Mouse (Mus musculus) heart, embryonic 10.5 days (tissue): Measurements from ENCODE around the gene Acadvl. TPM values are rescaled to one million over a fixed set of nuclear protein-coding genes. Genes with fewer than 3 reads are reported as not detected.
A peak's percentile ranks its signal among the peaks of the same experiment; 100 is the strongest.
"Not testable (repeated sequence)": the region's sequence is repeated elsewhere in the genome, so short reads cannot be mapped to it uniquely, and the experiment has no call there.

Experiments used
- DNase-seq: peaks from one replicate; pipeline ENCODE4 v3.0.0-alpha.2; 2017; ENCODE audit warnings: low spot score
- H3K27ac ChIP-seq: fragments of 300-500 bp; sonication (generic); 2 replicates; pipeline ENCODE4 v1.5.1; 2016; ENCODE audit warnings: mild to moderate bottlenecking
- H3K27me3 ChIP-seq: fragments of 300-500 bp; sonication (generic); 2 replicates; pipeline ENCODE4 v1.6.1; 2016; ENCODE audit warnings: mild to moderate bottlenecking; ENCODE audit not compliant: poor library complexity, insufficient read depth, severe bottlenecking
- H3K36me3 ChIP-seq: fragments of 300-500 bp; sonication (generic); 2 replicates; pipeline ENCODE4 v1.6.1; 2016; ENCODE audit warnings: mild to moderate bottlenecking, moderate library complexity
- H3K4me1 ChIP-seq: fragments of 300-500 bp; sonication (generic); 2 replicates; pipeline ENCODE4 v1.6.1; 2016; ENCODE audit warnings: mild to moderate bottlenecking
- H3K4me3 ChIP-seq: fragments of 300-500 bp; sonication (generic); 2 replicates; pipeline ENCODE4 v1.5.1; 2016; ENCODE audit warnings: mild to moderate bottlenecking, moderate library complexity
- H3K9me3 ChIP-seq: fragments of 300-500 bp; sonication (generic); 2 replicates; pipeline ENCODE4 v1.6.1; 2016; ENCODE audit warnings: mild to moderate bottlenecking, moderate library complexity
- WGBS: fragments of 180-500 bp; shearing (Covaris S2); methylation state at CpG from one replicate; pipeline ENCODE4 v1.1.7; 2016; 5-methylcytosine and 5-hydroxymethylcytosine counted together
- polyA plus RNA-seq: library from polyadenylated mRNA; unstranded; fragments of >200 nt; fragmentation: Nextera tagmentation; extraction: Ambion mirVana; gene quantifications from 2 replicates; pipeline ENCODE4 v1.2.1, GENCODE M21; 2016

The Acadvl gene
- polyA plus RNA-seq, 1 experiment from 2014 or later: 79.1 TPM

DNA sequence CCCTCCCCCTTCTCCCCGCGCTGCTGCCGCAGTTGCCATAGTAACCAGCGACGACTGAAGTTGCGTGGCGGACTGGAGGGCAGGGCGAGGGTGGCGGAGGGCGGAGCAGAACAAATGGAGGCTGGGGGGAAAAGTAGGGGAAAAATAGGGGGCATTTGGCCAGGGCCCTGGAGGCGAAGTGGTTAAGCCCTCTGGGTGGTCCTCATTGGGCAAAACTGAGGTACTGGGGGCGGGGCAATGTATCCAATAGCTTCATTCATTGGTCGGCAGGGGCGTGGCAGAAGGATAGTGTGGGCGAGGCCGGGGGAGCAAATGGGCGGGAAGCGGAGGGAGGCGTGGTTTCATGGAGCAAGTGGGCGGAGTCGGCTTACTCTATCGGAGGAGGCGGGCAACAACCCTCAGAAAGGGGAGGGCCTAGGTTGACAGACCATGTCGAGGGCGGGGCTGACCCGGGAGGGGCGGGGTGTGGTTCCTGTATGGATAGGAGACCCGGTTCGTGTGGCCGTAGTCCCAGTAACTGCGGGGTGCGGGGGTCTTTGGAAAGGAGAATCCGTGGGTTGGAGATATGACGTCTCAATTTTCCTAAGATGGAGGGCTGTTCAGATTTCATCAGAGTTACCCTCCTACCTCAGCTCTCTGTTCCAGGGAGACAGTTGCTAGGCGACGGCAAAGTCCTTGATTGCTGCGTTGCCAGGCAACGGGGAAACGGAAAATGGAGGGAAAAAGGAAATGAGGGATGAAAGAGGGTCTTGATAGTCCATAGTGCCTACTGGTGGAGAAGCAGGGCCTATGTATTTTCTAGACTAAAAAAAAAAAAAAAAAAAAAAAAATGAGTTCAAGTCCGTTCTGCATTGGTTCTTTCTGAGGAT lies 6.3 kb upstream of the Acadvl start:
- H3K36me3 ChIP-seq: no peaks in the 10 kb centered on the region
- peak overlapping the region; percentile 93 for H3K27ac ChIP-seq
- H3K4me1 ChIP-seq: peaks cover 79% of the 10 kb centered on the region
- 3% methylated on average over 40 of the region's 40 CpGs for WGBS
- no peaks in the 10 kb centered on the region for H3K9me3 ChIP-seq
- peak overlapping the region; percentile 72 for H3K4me3 ChIP-seq
- peak; percentile 99 for DNase-seq
- H3K27me3 ChIP-seq: 0 out of 2 replicates have a peak, but pooled peaks cover under 1% of the 10 kb centered on the region

DNA sequence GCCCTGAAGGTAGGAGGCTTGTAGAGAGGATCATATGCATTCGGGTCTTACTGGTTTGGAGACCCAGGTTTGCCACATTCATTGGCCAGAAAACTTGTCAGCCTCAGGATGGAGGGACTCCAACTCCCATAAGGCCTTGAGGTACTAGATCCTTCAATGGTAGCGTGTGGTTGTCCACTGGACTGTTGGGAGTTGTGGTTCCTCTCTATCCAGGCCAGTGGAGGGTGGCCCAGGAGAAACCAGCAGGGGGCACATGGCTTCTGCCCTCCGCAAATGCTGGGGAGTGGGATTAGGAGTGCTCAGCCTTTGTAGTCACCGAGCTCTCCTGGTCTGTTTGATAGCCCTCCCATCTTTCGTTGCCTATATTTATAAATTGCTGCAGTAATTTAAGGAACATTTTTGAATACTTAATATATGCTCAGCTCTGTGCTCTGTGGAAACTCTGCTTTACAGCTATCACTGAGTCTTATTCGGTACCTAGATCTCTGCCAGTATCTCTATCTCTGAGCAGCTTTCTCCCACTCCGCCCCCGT lies 5.6 kb upstream of the Acadvl start:
- H3K36me3 ChIP-seq: no peaks in the 10 kb centered on the region
- DNase-seq: peak; percentile 94
- H3K4me3 ChIP-seq: peak overlapping the region; percentile 72
- H3K9me3 ChIP-seq: no peaks in the 10 kb centered on the region
- peaks cover 72% of the 10 kb centered on the region for H3K4me1 ChIP-seq
- H3K27me3 ChIP-seq: no peaks in the 10 kb centered on the region
- H3K27ac ChIP-seq: peak overlapping the region; percentile 93
- under 1% methylated on average over 8 of the region's 8 CpGs for WGBS

DNA sequence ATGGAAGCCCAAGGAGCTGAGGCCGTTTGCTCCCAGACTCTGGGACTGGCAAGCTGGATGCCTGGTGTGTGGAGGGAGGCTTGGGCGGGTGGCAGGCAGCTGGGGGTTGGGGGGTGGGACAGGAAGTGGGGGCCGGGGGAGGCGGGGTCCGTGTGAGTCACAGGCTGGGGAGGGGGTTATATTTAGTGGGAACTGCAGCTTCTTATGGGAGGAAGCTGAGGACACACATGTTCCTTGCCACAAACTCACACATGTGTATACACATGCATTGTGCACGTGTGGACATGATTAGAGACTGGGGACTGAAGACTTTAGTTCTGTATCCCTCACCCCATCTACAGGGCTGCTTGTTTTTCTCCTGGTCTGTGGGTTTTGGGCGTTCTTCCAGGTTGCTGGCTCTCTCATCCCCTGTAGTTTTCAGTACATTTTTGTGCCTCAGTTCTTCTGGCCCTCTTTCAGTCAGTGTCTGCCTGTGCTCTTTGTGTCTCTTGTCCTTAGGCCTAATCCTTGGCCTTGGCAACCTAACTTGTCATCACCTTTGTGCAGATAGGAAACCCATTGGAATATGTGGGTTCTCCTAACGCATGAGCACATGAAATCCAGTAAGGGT lies 4.9 kb upstream of the Acadvl start:
- 20% methylated on average over 8 of the region's 8 CpGs for WGBS
- Histone ChIP-seq H3K9me3 (no peaks in the 10 kb centered on the region), H3K36me3 (no peaks in the 10 kb centered on the region), H3K4me3 (peak overlapping the region; percentile 72), H3K27ac (peak overlapping the region; percentile 93), H3K4me1 (peaks cover 67% of the 10 kb centered on the region), H3K27me3 (no peaks in the 10 kb centered on the region)
- DNase-seq: no peak

DNA sequence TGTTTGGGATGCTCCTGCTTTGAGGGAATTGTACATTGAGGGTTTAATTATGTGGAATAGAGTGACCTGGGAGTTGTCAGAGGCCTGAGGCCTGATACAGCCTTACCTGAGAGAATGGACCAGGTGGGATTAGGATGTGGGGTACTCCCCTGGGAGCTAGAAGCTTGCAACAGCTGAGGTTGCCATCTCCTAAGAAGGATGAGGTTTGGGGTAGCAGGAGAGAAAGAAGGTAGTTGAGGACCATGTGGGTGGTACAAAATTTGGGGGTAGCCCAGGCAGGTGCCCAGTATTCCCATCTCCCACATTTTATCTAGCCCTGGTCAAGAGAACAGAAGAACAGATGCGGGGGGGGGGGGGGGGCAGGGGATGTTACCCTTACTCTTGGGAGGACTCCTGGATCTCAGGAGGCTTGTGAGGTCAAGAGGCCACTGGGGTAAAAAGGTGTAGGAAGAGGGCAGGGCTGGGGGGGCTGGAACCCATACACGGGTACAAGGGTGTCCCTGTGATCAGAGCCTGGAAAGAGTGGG lies 4.3 kb upstream of the Acadvl start:
- Histone ChIP-seq H3K9me3 (no peaks in the 10 kb centered on the region), H3K27ac (peak overlapping the region; percentile 93), H3K4me1 (peaks cover 70% of the 10 kb centered on the region), H3K36me3 (no peaks in the 10 kb centered on the region), H3K27me3 (no peaks in the 10 kb centered on the region), H3K4me3 (peak overlapping the region; percentile 72)
- WGBS: 21% methylated on average over 2 of the region's 2 CpGs
- DNase-seq: no peak

DNA sequence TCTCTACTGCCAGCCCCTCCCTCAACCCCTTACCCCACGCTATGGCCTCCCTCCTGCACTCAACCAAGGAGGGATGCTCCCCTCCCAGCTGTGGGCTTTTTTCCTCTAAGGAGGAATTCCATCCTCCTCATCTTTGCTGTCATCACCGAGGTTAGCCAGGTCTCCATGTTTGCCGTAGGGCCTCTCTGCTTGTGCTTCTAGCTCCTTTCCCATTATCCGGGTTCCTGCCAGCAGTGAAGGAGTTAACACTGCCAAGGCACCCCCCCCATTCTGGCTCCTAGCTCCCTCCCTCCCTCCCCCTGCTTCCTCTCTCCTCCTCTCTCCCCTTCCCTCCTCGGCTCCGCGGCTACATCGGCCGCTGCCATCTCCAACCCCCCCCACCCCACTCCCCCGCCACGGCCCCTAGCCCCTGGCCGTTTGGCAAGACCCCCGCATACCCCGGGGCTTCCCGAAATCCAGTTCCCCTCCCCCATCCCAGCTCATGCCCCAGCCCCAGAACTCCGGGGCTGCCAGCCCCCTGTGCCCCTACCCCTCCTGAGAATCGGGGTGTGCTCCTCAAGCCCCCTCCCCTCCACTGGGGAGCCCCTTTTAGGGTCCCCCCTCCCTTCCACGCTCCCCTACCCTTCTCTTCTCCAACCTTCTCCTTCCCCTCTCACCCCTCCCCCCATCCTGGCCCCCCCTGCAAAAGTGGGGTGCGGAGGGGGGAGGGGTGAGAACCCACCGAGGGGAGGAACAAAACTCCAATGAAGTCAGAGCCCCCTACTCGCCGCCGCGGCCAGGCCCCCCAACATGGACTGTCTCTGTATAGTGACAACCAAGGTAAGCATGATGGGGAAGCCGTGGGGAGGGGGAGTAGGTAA lies 3.1 kb upstream of the Acadvl start:
- DNase-seq: no peak
- 2% methylated on average over 21 of the region's 25 CpGs for WGBS
- Histone ChIP-seq H3K27ac (peak overlapping the region; percentile 93), H3K27me3 (no peaks in the 10 kb centered on the region), H3K4me3 (peak overlapping the region; percentile 72), H3K4me1 (peaks cover 66% of the 10 kb centered on the region), H3K36me3 (peaks cover 2% of the 10 kb centered on the region), H3K9me3 (no peaks in the 10 kb centered on the region)

DNA sequence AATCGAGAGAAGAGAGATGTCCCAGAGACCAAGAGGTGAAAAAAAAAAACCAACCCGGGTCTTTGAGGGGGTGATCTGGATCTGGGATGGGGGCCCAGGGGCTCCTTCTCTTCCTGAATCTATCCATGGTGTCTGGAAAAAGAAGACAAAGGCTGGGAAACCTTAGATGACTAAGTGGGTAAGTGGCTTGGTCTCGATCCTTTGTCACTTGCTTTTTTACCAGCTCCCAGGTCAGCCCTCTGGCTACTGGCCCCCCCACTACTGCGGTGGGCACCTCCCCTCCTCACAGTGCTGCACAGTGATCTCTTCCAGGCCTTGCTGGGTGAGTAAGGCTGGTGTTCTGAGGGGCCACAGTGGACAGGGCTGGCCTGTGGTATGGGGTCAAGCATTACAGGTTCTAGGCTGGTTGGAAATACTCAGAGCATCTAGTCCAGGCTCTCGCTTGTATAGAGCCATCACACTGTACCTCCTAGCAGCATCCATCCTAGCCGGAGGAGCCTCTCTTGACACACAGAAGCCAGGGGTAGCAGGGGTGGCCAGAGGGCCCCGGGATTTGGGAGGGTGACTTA lies 2.1 kb upstream of the Acadvl start:
- H3K9me3 ChIP-seq: no peaks in the 10 kb centered on the region
- 41% methylated on average over 7 of the region's 7 CpGs for WGBS
- H3K4me1 ChIP-seq: peaks cover 59% of the 10 kb centered on the region
- H3K27ac ChIP-seq: peak overlapping the region; percentile 93
- no peak for DNase-seq
- peaks cover 12% of the 10 kb centered on the region for H3K36me3 ChIP-seq
- no peaks in the 10 kb centered on the region for H3K27me3 ChIP-seq
- H3K4me3 ChIP-seq: peak overlapping the region; percentile 72

DNA sequence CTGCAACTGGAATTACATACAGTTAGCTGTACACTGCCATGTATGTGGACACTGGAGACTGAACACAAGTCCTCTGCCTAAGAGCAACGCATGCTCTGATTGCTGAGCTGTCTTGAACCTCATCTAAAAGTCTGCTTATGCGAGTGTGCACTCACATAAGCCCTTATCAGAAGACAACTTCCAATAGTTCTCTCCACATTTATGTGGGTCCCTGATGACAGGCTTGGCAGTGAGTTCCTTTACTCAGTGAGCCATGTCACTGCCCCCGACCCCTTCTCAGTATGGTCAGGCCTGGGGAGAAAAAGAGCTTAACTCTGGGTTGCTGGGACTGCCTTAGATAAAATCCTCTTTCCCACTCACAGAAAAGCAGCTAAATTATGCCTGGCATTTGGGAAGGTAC lies 1.5 kb upstream of the Acadvl start, which contains the start of gene Dlg4:
Gene Dlg4, plus strand, starts transcription at position 274 of the 400 bp plus-strand sequence.
- DNase-seq: no peak

DNA sequence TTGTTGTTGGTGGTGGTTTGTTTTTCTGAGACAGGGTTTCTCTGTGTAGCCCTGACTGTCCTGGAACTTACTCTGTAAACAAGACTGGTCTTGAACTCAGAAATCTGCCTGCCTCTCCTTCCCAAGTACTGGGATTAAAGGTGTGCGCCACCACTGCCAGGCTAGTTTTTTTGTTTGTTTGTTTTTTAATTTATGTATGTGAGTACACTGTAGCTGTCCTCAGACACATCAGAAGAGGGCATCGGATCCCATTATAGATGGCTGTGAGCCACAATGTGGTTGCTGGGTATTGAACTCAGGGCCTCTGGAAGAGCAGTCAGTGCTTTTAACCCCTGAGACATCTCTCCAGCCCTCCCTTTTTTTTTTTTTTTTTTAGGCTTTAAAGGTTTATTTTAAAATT lies 966 bp upstream of the Acadvl start:
- not testable (repeated sequence) for H3K4me3 ChIP-seq, H3K9me3 ChIP-seq, H3K27ac ChIP-seq, DNase-seq, H3K27me3 ChIP-seq
- Histone ChIP-seq H3K36me3 (peaks cover 23% of the 10 kb centered on the region), H3K4me1 (peaks cover 51% of the 10 kb centered on the region)
- WGBS: 84% methylated on average over 2 of the region's 2 CpGs

More for the DNA sequence above, 1.5 kb upstream of the Acadvl start, which contains the start of gene Dlg4:
- Histone ChIP-seq H3K27ac (peak within 1 kb of the TSS; percentile 93), H3K27me3 (no peaks in the 10 kb centered on the region), H3K9me3 (no peaks in the 10 kb centered on the region), H3K36me3 (peaks cover 18% of the 10 kb centered on the region), H3K4me3 (peak within 1 kb of the TSS; percentile 77), H3K4me1 (peaks cover 56% of the 10 kb centered on the region)
- WGBS: 76% methylated on average over 3 of the region's 3 CpGs

DNA sequence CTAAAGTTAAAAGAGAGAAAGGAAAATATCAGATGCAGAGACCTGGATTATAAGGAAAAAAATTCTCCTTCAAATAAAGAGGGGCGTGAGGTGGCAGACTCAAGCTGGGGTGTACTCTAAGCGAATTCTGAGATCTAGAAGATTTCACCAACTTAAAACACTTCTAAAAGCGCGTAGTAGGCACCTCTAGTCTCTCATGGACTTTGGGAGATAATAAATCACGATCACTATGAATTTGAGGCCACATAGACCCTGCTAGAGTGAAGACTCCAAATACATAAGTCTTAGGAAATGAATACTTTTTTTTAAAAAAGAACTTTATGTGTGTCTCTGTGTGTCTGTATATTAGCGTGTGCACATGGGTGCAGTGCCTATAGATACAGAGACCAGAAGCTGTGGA lies 466 bp upstream of the Acadvl start:
- Histone ChIP-seq H3K9me3 (no peaks in the 10 kb centered on the region), H3K27ac (no peak overlapping the region), H3K27me3 (no peaks in the 10 kb centered on the region), H3K36me3 (peaks cover 28% of the 10 kb centered on the region), H3K4me1 (peaks cover 49% of the 10 kb centered on the region), H3K4me3 (peak overlapping the region; percentile 77)
- 63% methylated on average over 6 of the region's 6 CpGs for WGBS
- DNase-seq: no peak

DNA sequence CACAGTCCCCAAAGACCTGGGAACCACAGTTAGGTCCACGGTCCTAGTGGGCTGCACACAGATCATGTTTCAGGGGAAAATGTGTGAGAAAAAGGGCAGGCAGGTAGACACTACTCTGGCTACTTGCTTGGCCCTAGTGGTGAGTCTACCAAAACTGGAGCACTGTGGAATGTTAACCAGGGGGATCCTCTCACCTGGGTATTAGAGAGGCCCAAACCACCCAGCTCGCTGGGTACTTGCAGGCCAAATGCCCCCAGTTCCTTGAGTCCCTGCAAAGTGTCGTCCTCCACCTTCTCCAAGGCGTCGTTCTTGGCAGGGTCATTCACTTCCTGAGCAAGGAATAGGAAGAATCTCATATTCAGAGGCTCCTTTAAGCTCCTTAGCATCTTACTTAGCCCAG lies 1.2 kb downstream of the Acadvl start:
- H3K9me3 ChIP-seq: no peaks in the 10 kb centered on the region
- no peak overlapping the region for H3K4me3 ChIP-seq
- H3K27ac ChIP-seq: no peak overlapping the region
- 52% methylated on average over 5 of the region's 5 CpGs for WGBS
- no peak for DNase-seq
- peaks cover 32% of the 10 kb centered on the region for H3K4me1 ChIP-seq
- no peaks in the 10 kb centered on the region for H3K27me3 ChIP-seq
- peaks cover 45% of the 10 kb centered on the region for H3K36me3 ChIP-seq

DNA sequence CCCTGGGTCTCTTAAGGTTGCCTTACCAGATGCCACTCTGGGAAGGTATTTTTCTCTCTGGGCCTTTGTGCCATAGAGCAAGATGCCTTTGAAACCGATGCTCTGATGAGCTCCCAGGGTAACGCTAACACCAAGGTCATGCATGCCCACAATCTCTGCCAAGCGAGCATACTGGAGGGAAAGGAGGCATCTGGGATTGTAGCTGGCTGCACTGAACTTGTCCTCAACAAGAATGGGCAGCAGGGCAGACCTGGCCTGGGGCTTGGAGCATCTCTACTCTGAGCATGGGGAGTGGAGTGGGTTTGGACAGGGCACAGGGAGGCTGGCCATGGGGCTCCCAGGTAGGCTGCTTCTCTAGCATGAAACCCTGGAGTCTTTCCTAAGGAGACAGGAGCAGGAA lies 1.8 kb downstream of the Acadvl start:
- H3K4me3 ChIP-seq: no peak overlapping the region
- H3K27me3 ChIP-seq: no peaks in the 10 kb centered on the region
- WGBS: 85% methylated on average over 3 of the region's 3 CpGs
- H3K9me3 ChIP-seq: no peaks in the 10 kb centered on the region
- H3K36me3 ChIP-seq: peaks cover 51% of the 10 kb centered on the region
- H3K27ac ChIP-seq: no peak overlapping the region
- H3K4me1 ChIP-seq: peaks cover 26% of the 10 kb centered on the region
- no peak for DNase-seq

DNA sequence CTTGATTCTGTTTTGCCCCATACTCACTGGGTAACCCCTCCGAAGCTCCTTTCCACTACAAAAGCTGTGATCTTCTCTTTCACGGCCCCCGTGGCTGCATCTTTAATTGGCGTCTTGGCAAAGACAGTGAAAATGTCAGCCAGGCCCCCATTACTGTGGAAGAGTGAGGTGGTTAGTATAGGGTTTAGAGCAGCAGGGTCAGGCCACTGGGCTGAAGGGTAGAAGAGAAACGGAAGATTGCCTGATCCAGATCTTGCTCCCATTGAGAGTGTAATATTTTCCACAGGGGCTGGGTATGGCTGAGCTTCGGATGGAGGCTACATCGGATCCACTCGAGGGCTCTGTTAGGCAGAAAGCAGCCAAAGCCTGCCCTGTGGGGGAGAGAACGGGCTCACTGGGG lies 2.3 kb downstream of the Acadvl start:
- Histone ChIP-seq H3K9me3 (no peaks in the 10 kb centered on the region), H3K27me3 (no peaks in the 10 kb centered on the region), H3K36me3 (peaks cover 56% of the 10 kb centered on the region), H3K4me1 (peaks cover 21% of the 10 kb centered on the region), H3K27ac (no peak overlapping the region), H3K4me3 (no peak overlapping the region)
- 90% methylated on average over 9 of the region's 9 CpGs for whole genome bisulfite sequencing
- no peak for DNase-seq
